Mouse (Mus musculus) gastrocnemius, adult 8-10 months (tissue): ENCODE data around the gene Cox8a. TPM values are rescaled to one million over a fixed set of nuclear protein-coding genes. Genes with fewer than 3 reads are reported as not detected.

Source experiments
- DNase-seq, 2 experiments: peaks; one replicate each; pipeline ENCODE4 v3.0.0; 2022; ENCODE audit warnings: low spot score in 2 of 2
- total RNA-seq, 4 experiments: library from RNA; stranded (reverse); gene quantifications; 2 replicates each; pipeline ENCODE4 v1.2.4; 2022

Cox8a gene
- 100 to 1,000 TPM in 1 of 4 experiments, 10 to 100 TPM in 3; 68.4 to 103 (median 82.9) TPM for total RNA-seq

- DNase-seq, result peak; percentile 92 to 95
These were observed at the start of gene Cox8a for GRCm38 (mm10) chr19:7217162-7217925. Gene Cox8a (minus strand): TSS chr19:7217616.

- no peak for DNase-seq
These were observed 49.0 kb upstream of the Cox8a start for GRCm38 (mm10) chr19:7266421-7266831.

DNA sequence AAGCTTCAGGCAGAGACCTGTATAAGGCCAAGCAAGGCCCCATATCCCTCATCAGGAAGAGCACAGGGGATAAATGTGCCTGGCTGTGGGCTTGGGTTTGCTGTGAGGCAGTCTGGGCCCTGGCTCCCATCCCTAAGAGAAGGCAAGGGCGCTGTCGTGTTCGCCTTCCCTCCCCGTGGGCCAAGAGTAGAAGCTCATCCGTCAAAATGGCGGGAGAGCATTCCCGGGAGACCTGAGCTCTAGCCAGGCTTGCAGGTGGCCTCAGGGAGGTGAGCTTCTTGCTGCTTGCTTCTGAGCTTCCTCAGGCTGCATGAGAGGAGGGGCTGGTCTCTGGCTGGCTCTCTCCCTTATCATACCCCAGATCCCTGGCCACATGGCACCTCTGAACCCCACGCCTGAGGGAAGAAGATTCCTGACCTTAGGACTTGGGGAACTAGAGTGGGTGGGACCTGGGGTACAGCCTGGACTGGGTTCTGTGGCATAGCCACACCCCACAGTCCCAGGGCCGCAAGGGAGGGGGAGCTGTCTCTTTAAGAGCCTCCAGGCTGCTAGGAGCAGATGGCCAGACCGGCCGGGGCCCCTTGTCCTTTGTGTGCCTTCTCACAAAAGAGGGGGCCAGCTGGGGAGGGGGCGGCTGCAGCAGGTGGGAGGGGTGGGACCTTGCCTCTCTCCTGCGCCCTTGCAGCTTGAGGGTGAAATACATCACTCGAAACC is 48.2 kb upstream of the Cox8a start:
- no peak for DNase-seq

DNA sequence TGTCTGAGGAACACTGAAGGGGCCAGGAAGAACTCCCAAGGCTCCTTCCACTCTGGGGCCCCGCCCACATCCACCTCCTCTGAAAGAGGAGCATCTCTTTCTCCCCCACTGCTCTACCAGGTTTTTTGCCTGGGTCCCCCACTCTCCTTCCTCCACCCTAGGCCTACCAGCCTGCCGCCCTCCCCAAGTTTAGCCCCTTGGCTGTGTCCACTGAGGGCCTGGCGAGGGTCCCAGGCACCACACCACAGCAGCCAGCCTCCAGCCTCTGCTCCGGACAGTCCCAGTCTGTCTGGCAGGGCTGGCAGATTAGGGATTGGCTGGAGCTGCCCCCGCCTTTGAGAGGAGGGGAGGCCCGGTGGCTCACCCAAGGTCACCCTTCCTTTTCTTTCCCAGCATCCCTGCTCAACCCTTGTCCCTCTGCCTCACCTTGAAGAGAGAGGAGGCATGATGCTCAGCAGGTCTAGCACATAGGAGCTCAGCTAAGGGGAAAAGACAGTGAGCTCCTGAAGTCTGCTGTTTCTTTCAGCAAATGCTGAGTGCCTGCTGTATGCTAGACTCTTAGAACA is 47.4 kb upstream of the Cox8a start:
- DNase-seq, result no peak

DNA sequence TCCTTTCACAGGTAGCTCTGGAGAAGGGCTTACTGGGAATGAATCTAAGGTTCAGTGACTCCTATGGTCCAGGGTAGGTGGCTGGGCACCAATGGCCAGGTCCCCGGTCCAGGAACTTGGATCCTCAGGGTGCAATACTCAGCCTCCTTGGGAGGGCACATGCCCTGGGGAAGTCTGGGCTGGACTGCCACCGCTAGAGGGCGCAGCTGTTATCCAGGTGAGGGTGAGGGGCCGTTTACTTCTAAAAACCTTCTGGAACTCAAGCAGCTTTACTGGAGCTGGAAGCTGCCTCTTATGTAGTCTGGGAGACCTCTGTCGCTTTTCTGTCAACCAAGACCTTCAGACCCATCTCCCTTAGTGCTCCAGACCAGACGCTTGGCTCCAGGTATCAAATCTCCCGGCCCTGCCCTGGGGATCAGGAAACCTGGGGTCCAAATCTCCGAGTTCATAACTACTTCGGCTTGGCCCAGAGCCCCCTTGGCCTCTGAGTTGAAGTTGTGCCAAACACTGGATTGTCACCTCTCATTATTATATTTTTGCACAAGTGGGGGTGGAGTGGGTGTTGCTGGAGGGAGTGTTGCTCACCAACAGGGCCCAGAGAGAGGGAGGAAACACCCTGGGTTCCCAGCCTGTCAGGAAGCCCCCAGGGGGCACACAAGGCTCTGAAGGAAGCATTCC is 46.8 kb upstream of the Cox8a start:
- peak; percentile 54 to 66 for DNase-seq

DNA sequence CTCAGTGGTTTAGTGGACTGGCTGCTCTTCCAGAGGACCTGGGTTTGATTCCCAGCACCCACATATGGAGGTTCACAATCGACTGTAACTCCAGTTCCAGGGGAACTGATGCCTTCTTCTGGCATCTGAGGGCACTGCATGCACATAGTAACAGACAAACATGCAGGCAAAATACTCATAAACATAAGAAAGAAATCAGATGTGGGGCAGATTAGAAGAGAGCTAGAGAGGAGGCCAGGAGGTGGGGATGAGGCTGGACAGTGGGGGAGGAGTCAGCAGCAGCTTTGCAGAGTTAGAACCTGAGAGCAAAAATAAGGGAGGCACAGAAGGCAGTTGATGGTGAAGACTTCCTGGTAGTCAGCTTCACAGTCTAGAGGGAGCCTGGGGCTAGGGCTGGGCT is 45.2 kb upstream of the Cox8a start:
- DNase-seq, result no peak

GRCm38 (mm10) chr19:7261964-7262363 is 44.5 kb upstream of the Cox8a start:
- DNase-seq, result no peak

- no peak for DNase-seq
These were observed 44.1 kb upstream of the Cox8a start for GRCm38 (mm10) chr19:7261476-7261875.

- DNase-seq, result no peak
These were observed 40.5 kb upstream of the Cox8a start for GRCm38 (mm10) chr19:7257881-7258280.

- DNase-seq, result no peak
These were observed 28.6 kb upstream of the Cox8a start for GRCm38 (mm10) chr19:7246021-7246420.

GRCm38 (mm10) chr19:7240782-7241690 is 23.6 kb upstream of the Cox8a start, which contains the start of gene Naa40:
Gene Naa40 (minus strand): TSS chr19:7241183.
- DNase-seq, result peak; percentile 86 to 89

DNA sequence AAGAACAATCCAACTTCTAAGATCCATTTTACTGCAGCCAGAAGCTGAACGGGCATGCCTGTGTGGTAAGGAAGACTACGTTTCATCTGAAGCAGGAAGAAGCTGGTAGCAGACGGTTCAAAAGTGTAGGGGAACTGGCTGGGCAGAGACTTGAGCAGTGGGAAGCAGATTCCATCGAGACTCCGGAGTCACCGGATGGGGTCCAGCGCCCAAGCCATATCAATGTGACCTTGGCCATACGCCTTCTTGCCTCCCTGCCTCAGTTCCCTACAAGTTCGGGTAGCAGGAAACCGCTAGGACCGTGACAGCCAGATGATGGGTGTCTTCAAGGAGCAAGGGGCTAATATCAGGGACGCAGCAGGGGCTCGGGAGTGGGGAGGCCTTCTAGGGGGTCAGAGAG is 22.9 kb upstream of the Cox8a start:
- no peak for DNase-seq

- no peak for DNase-seq
These were observed 22.2 kb upstream of the Cox8a start for GRCm38 (mm10) chr19:7239574-7239973.

DNA sequence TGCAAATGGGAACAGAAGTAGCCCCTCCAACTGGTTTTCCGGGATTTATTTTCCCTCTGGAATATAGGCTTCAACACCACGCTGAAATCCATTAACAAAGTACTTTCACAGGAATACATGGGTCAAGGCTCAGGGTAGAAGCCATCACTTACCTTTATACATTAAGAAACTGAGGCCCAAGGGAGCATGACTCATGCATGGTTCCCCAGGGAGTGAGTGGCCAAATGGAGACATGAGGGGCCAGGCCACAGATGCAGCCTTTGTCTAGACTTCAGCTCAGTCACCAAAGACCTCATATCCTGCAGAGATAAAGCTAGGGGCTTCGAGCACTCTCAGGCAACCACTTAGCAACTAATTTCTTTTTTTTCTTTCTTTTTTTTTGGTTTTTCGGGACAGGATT is 19.3 kb upstream of the Cox8a start:
- DNase-seq, result no peak

DNA sequence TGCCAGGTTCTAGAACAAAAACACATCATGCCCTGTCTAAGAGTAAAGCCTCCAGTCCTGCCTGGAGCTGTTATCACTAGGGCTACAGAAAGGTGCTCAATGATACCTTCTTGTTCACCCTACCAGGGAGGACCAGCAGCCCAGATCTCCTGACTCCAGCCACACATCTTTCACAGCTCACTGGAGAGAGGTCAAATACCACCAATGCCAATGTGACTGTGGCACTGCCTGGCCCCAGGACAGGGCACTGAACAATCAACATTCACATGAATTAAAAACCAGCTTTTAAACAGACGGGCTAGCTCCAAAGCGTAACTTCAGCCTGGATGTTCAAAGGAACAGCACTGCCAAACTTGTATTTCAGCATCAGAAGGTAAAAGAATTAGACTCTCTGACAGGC is 18.6 kb upstream of the Cox8a start:
- no peak for DNase-seq

- DNase-seq, result no peak
These were observed 18.0 kb upstream of the Cox8a start for GRCm38 (mm10) chr19:7235461-7235860.

GRCm38 (mm10) chr19:7234537-7235221 is 17.3 kb upstream of the Cox8a start:
- DNase-seq, result peak; percentile 64 to 65

DNA sequence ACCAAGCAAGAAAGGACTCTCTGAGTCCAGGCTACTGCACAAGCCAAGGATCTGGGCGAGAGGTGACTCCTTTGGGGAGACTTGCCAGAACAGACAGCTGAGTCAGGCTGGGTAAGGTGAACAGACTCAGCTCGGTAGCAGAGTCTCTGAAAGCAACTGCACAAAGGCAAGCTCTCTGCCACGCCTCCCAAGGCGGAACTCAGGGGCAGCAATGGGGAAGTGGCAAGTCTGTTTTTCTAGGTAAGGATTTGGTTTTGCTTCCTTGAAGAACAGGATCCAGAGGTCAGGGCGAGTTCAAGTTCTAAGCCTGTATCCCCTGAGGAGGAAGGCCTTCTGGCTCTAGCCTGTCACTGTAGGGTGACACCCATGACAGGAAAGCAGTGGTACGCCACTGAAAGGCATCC is 9.1 kb upstream of the Cox8a start:
- no peak for DNase-seq

DNA sequence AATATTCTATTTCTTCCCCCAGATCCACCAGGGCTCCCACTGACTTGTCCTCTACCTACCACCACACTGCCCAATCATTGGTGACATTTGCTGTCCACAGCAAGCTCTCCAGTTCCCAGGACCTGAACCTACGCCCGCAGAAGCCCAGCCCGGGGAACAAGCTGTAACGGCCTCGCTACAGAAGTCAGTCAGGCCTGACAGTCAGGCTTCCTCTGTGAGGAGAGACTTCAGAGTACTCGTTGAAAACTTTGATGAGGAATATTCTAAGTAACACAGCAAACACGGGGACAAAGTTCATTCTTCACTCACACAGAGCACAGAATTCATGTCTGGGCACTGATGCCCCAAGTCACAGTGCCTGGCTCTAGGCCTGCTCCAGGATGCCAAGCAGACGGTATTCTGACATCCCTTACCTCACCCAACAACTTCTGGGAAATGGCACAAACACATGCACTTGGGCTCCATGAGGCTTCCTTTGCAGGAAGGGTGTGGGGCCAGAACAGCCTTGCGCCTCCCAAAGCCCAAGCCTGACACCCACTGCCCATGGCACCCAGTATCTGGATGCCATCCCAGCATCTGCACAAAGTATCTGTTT is 7.8 kb upstream of the Cox8a start:
- DNase-seq, result no peak

GRCm38 (mm10) chr19:7224253-7224652 is 6.8 kb upstream of the Cox8a start:
- DNase-seq, result no peak
